Mouse (Mus musculus): ENCODE data around the gene Plod1. TPM values are rescaled to one million over a fixed set of nuclear protein-coding genes. Genes with fewer than 3 reads are reported as not detected.

The Plod1 gene
- polyA plus RNA-seq, 1 experiment from 2014 or later, result 82.8 TPM

GRCm38 (mm10) chr4:147935904-147936303 lies 663 bp downstream of the Plod1 start:
- H3K4me3 ChIP-seq, result peak overlapping the region; percentile 80
- H3K36me3 ChIP-seq, result peaks cover 9% of the 10 kb centered on the region
- no peaks in the 10 kb centered on the region for H3K27me3 ChIP-seq
- peaks cover 65% of the 10 kb centered on the region for H3K4me1 ChIP-seq
- WGBS, result 17% methylated on average over 9 of the region's 9 CpGs
- H3K9ac ChIP-seq, result peak overlapping the region; percentile 92
- peak overlapping the region; percentile 87; the same call in 1 of the 2 replicates for H3K27ac ChIP-seq
- ATAC-seq (ENCODE audit: low FRiP score, low read depth), result no peak
- H3K9me3 ChIP-seq, result no peaks in the 10 kb centered on the region
- peak overlapping the region; percentile 78 for H3K4me2 ChIP-seq (replicated peaks)

- Histone ChIP-seq H3K4me2 (replicated peaks) (peak overlapping the region; percentile 78), H3K9ac (peak overlapping the region; percentile 39; the same call in 1 of the 2 replicates), H3K9me3 (no peaks in the 10 kb centered on the region), H3K4me3 (0 out of 2 replicates have a peak overlapping the region, but pooled peaks have one; percentile 3), H3K36me3 (peaks cover 22% of the 10 kb centered on the region), H3K4me1 (peaks cover 57% of the 10 kb centered on the region), H3K27me3 (no peaks in the 10 kb centered on the region), H3K27ac (no peak overlapping the region)
- WGBS, result 85% methylated on average over 4 of the region's 4 CpGs
- no peak for ATAC-seq (ENCODE audit: low FRiP score, low read depth)
Measured at GRCm38 (mm10) chr4:147934611-147935010, 2.0 kb downstream of the Plod1 start.

GRCm38 (mm10) chr4:147934134-147934533 lies 2.4 kb downstream of the Plod1 start:
- peak overlapping the region; percentile 39 for H3K9ac ChIP-seq
- H3K27me3 ChIP-seq, result no peaks in the 10 kb centered on the region
- H3K4me2 ChIP-seq (replicated peaks), result peak overlapping the region; percentile 78
- peaks cover 27% of the 10 kb centered on the region for H3K36me3 ChIP-seq
- H3K4me3 ChIP-seq, result 0 out of 2 replicates have a peak overlapping the region, but pooled peaks have one; percentile 5
- 40% methylated on average over 3 of the region's 3 CpGs for WGBS
- H3K27ac ChIP-seq, result no peak overlapping the region
- no peak for ATAC-seq (ENCODE audit: low FRiP score, low read depth)
- H3K4me1 ChIP-seq, result peaks cover 53% of the 10 kb centered on the region
- no peaks in the 10 kb centered on the region for H3K9me3 ChIP-seq

- H3K9me3 ChIP-seq, result no peaks in the 10 kb centered on the region
- WGBS, result 95% methylated on average over 14 of the region's 14 CpGs
- H3K27ac ChIP-seq, result no peak overlapping the region
- ATAC-seq (ENCODE audit: low FRiP score, low read depth), result no peak
- H3K9ac ChIP-seq, result no peak overlapping the region
- H3K4me2 ChIP-seq (replicated peaks), result no peak overlapping the region
- H3K4me3 ChIP-seq, result no peak overlapping the region
- no peaks in the 10 kb centered on the region for H3K27me3 ChIP-seq
- peaks cover 34% of the 10 kb centered on the region for H3K4me1 ChIP-seq
- H3K36me3 ChIP-seq, result peaks cover 55% of the 10 kb centered on the region
Measured at GRCm38 (mm10) chr4:147930946-147931345, 5.6 kb downstream of the Plod1 start.

- Histone ChIP-seq H3K9me3 (no peaks in the 10 kb centered on the region), H3K36me3 (peaks cover 78% of the 10 kb centered on the region), H3K4me3 (no peak overlapping the region), H3K9ac (no peak overlapping the region), H3K27ac (no peak overlapping the region), H3K27me3 (no peaks in the 10 kb centered on the region), H3K4me2 (replicated peaks) (no peak overlapping the region), H3K4me1 (peaks cover 10% of the 10 kb centered on the region)
- ATAC-seq (ENCODE audit: low FRiP score, low read depth), result no peak
- WGBS, result 71% methylated on average over 7 of the region's 7 CpGs
Measured at GRCm38 (mm10) chr4:147928540-147928939, 8.0 kb downstream of the Plod1 start.

GRCm38 (mm10) chr4:147928136-147928535 lies 8.4 kb downstream of the Plod1 start:
- Histone ChIP-seq H3K36me3 (peaks cover 82% of the 10 kb centered on the region), H3K4me2 (replicated peaks) (no peak overlapping the region), H3K4me1 (peaks cover 6% of the 10 kb centered on the region), H3K4me3 (no peak overlapping the region), H3K9ac (no peak overlapping the region), H3K27me3 (no peaks in the 10 kb centered on the region), H3K27ac (no peak overlapping the region), H3K9me3 (no peaks in the 10 kb centered on the region)
- no peak for ATAC-seq (ENCODE audit: low FRiP score, low read depth)
- 20% methylated on average over 9 of the region's 9 CpGs for WGBS

- Histone ChIP-seq H3K27ac (no peak overlapping the region), H3K36me3 (peaks cover 86% of the 10 kb centered on the region), H3K27me3 (no peaks in the 10 kb centered on the region), H3K9me3 (no peaks in the 10 kb centered on the region), H3K9ac (no peak overlapping the region), H3K4me3 (no peak overlapping the region), H3K4me1 (0 out of 2 replicates have a peak, but pooled peaks cover 3% of the 10 kb centered on the region), H3K4me2 (replicated peaks) (no peak overlapping the region)
- 39% methylated on average over 8 of the region's 8 CpGs for WGBS
- no peak for ATAC-seq (ENCODE audit: low FRiP score, low read depth)
Measured at GRCm38 (mm10) chr4:147927705-147928104, 8.9 kb downstream of the Plod1 start.

- H3K36me3 ChIP-seq, result peaks cover 95% of the 10 kb centered on the region
- no peak overlapping the region for H3K27ac ChIP-seq
- no peaks in the 10 kb centered on the region for H3K9me3 ChIP-seq
- 77% methylated on average over 11 of the region's 11 CpGs for WGBS
- no peak overlapping the region for H3K4me3 ChIP-seq
- H3K4me2 ChIP-seq (replicated peaks), result no peak overlapping the region
- no peaks in the 10 kb centered on the region for H3K4me1 ChIP-seq
- no peak for ATAC-seq (ENCODE audit: low FRiP score, low read depth)
- H3K9ac ChIP-seq, result no peak overlapping the region
- H3K27me3 ChIP-seq, result no peaks in the 10 kb centered on the region
Measured at GRCm38 (mm10) chr4:147922341-147922740, 14.2 kb downstream of the Plod1 start.

- Histone ChIP-seq H3K4me2 (replicated peaks) (no peak overlapping the region), H3K9me3 (no peaks in the 10 kb centered on the region), H3K27me3 (no peaks in the 10 kb centered on the region), H3K36me3 (peaks cover 95% of the 10 kb centered on the region), H3K4me1 (no peaks in the 10 kb centered on the region), H3K4me3 (no peak overlapping the region), H3K9ac (no peak overlapping the region), H3K27ac (no peak overlapping the region)
- no peak for ATAC-seq (ENCODE audit: low FRiP score, low read depth)
- 30% methylated on average over 10 of the region's 10 CpGs for WGBS
Measured at GRCm38 (mm10) chr4:147920973-147921372, 15.6 kb downstream of the Plod1 start.

GRCm38 (mm10) chr4:147918459-147919121 lies 18.0 kb downstream of the Plod1 start:
- WGBS, result 63% methylated on average over 7 of the region's 7 CpGs
- Histone ChIP-seq H3K9ac (no peak overlapping the region), H3K27me3 (no peaks in the 10 kb centered on the region), H3K27ac (no peak overlapping the region), H3K36me3 (peaks cover 94% of the 10 kb centered on the region), H3K4me2 (replicated peaks) (no peak overlapping the region), H3K9me3 (no peaks in the 10 kb centered on the region), H3K4me3 (no peak overlapping the region), H3K4me1 (no peaks in the 10 kb centered on the region)
- 0 out of 2 replicates have a peak, but pooled peaks have one; percentile 34 for ATAC-seq (ENCODE audit: low FRiP score, low read depth)

- ATAC-seq (ENCODE audit: low FRiP score, low read depth), result no peak
Measured at GRCm38 (mm10) chr4:147909486-147909885, 27.1 kb downstream of the Plod1 start.

GRCm38 (mm10) chr4:147906230-147906629 lies 30.3 kb downstream of the Plod1 start:
- H3K27me3 ChIP-seq, result no peaks in the 10 kb centered on the region
- no peak overlapping the region for H3K9ac ChIP-seq
- no peak overlapping the region for H3K4me2 ChIP-seq (replicated peaks)
- H3K4me1 ChIP-seq, result peaks cover 13% of the 10 kb centered on the region
- no peak overlapping the region for H3K4me3 ChIP-seq
- 77% methylated on average over 5 of the region's 5 CpGs for WGBS
- peaks cover 42% of the 10 kb centered on the region for H3K36me3 ChIP-seq
- H3K9me3 ChIP-seq, result no peaks in the 10 kb centered on the region
- no peak for ATAC-seq (ENCODE audit: low FRiP score, low read depth)
- H3K27ac ChIP-seq, result no peak overlapping the region

More at GRCm38 (mm10) chr4:147909486-147909885, 27.1 kb downstream of the Plod1 start:
- WGBS, result 89% methylated on average over 5 of the region's 5 CpGs
- Histone ChIP-seq H3K27me3 (no peaks in the 10 kb centered on the region), H3K36me3 (peaks cover 55% of the 10 kb centered on the region), H3K4me3 (no peak overlapping the region), H3K27ac (no peak overlapping the region), H3K4me1 (peaks cover 4% of the 10 kb centered on the region; the same call in 1 of the 2 replicates), H3K4me2 (replicated peaks) (no peak overlapping the region), H3K9ac (no peak overlapping the region), H3K9me3 (no peaks in the 10 kb centered on the region)
